Comparison of ENCODE assay signal across 31 mouse cellular contexts in the genomic region with DNA sequence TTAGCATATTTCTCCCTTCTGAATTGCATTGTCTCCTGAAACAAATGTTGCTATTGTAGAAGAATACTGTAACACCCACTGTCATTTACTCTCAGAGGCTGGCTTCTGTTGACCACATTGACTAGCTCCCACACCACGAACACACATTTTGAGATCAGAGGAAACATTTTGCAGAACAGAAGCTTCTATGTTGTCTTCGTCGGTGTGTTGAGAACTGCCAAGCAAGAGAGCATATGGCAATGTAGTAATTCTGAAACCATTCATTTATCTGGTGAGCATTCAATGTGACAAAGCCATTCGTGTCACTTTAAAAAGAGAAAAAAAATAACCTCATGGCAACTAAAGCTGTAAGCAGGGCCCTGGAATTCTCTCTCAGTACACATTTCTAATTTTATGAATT.
DNase-seq lines count a peak whose midpoint lies in the region; ATAC-seq and TF ChIP-seq lines count a peak whose summit lies in the region.
"Had no signal": no experiment of that assay in that cellular context is flagged by ENCODE, and none has a peak within 500 bp of the region (broad histone marks: within the 10 kb centered on the region; RNA-seq: fewer than 3 reads in every experiment).

No protein-coding gene starts in this region.

- H3K27me3 ChIP-seq in forebrain, postnatal 0 days (ENCODE audit: insufficient read depth, low read length), result no peaks in the 10 kb centered on the region
- no peaks in the 10 kb centered on the region for H3K27me3 ChIP-seq in forebrain, embryonic 13.5 days
- no peaks in the 10 kb centered on the region for H3K27me3 ChIP-seq in midbrain, embryonic 11.5 days (ENCODE audit: control insufficient read depth, insufficient read depth, low read length)
- H3K27me3 ChIP-seq in midbrain, embryonic 14.5 days (ENCODE audit: control insufficient read depth, insufficient read depth, low read length), result no peaks in the 10 kb centered on the region
- H3K27me3 ChIP-seq: embryonic facial prominence, embryonic 12.5 days; heart, embryonic 15.5 days; hindbrain, embryonic 12.5 days; kidney, embryonic 15.5 days; liver, embryonic 12.5 days; megakaryocyte, embryonic 14.5 days; midbrain, embryonic 13.5 days; neural tube, embryonic 15.5 days had no signal

- no peak for TF ChIP-seq POLR2A in brain, embryonic 14.5 days (IDR thresholded peaks at IDR 0.05; ENCODE audit: borderline replicate concordance, extremely low read depth, insufficient read depth, insufficient read length, poor library complexity, severe bottlenecking)

- H3K4me2 ChIP-seq in forebrain, postnatal 0 days (ENCODE audit: low read depth), result no peak overlapping the region
- H3K4me2 ChIP-seq in forebrain, embryonic 13.5 days, result no peak overlapping the region
- H3K4me2 ChIP-seq in midbrain, embryonic 11.5 days, result no peak overlapping the region
- H3K4me2 ChIP-seq in midbrain, embryonic 14.5 days (ENCODE audit: low read length), result no peak overlapping the region
- H3K4me2 ChIP-seq: embryonic facial prominence, embryonic 12.5 days; heart, embryonic 15.5 days; hindbrain, embryonic 12.5 days; kidney, embryonic 15.5 days; liver, embryonic 12.5 days; midbrain, embryonic 13.5 days; neural tube, embryonic 15.5 days had no signal

- WGBS in forebrain, postnatal 0 days, result 37% methylated on average over 4 of the region's 4 CpGs
- WGBS in forebrain, embryonic 13.5 days, result 75% methylated on average over 4 of the region's 4 CpGs
- WGBS in midbrain, embryonic 11.5 days, result 91% methylated on average over 4 of the region's 4 CpGs
- WGBS in midbrain, embryonic 14.5 days, result 81% methylated on average over 4 of the region's 4 CpGs

- no peak overlapping the region for H3K27ac ChIP-seq in forebrain, postnatal 0 days (ENCODE audit: low read depth, low read length)
- H3K27ac ChIP-seq in forebrain, embryonic 13.5 days, result no peak overlapping the region
- H3K27ac ChIP-seq in midbrain, embryonic 11.5 days (ENCODE audit: low read depth, low read length), result no peak overlapping the region
- no peak overlapping the region for H3K27ac ChIP-seq in midbrain, embryonic 14.5 days (replicated peaks; ENCODE audit: low read depth, low read length)
- H3K27ac ChIP-seq: embryonic facial prominence, embryonic 12.5 days; heart, embryonic 10.5 days; heart, embryonic 15.5 days; hindbrain, embryonic 12.5 days; kidney, embryonic 15.5 days; liver, embryonic 12.5 days; midbrain, embryonic 13.5 days; neural tube, embryonic 15.5 days; stomach, postnatal 0 days had no signal

- H3K4me1 ChIP-seq in forebrain, postnatal 0 days (ENCODE audit: insufficient read depth), result no peaks in the 10 kb centered on the region
- H3K4me1 ChIP-seq in forebrain, embryonic 13.5 days, result no peaks in the 10 kb centered on the region
- H3K4me1 ChIP-seq in midbrain, embryonic 11.5 days (ENCODE audit: control insufficient read depth, insufficient read depth, low read length), result no peaks in the 10 kb centered on the region
- H3K4me1 ChIP-seq in midbrain, embryonic 14.5 days (ENCODE audit: control insufficient read depth, insufficient read depth, low read length), result no peaks in the 10 kb centered on the region
- H3K4me1 ChIP-seq: embryonic facial prominence, embryonic 12.5 days; heart, embryonic 10.5 days; heart, embryonic 15.5 days; hindbrain, embryonic 12.5 days; kidney, embryonic 15.5 days; liver, embryonic 12.5 days; midbrain, embryonic 13.5 days; neural tube, embryonic 15.5 days had no signal

- no peak overlapping the region for H3K9ac ChIP-seq in forebrain, postnatal 0 days
- no peak overlapping the region for H3K9ac ChIP-seq in forebrain, embryonic 13.5 days
- no peak overlapping the region for H3K9ac ChIP-seq in midbrain, embryonic 11.5 days (ENCODE audit: low read length)
- no peak overlapping the region for H3K9ac ChIP-seq in midbrain, embryonic 14.5 days (replicated peaks; ENCODE audit: low read length)
- H3K9ac ChIP-seq: embryonic facial prominence, embryonic 12.5 days; heart, embryonic 15.5 days; hindbrain, embryonic 12.5 days; kidney, embryonic 15.5 days; liver, embryonic 12.5 days; liver, postnatal 0 days; midbrain, embryonic 13.5 days; neural tube, embryonic 15.5 days had no signal

- H3K36me3 ChIP-seq in forebrain, postnatal 0 days (ENCODE audit: insufficient read depth), result no peaks in the 10 kb centered on the region
- no peaks in the 10 kb centered on the region for H3K36me3 ChIP-seq in forebrain, embryonic 13.5 days (ENCODE audit: poor library complexity, severe bottlenecking)
- H3K36me3 ChIP-seq in midbrain, embryonic 11.5 days (ENCODE audit: control insufficient read depth, insufficient read depth, low read length), result no peaks in the 10 kb centered on the region
- no peaks in the 10 kb centered on the region for H3K36me3 ChIP-seq in midbrain, embryonic 14.5 days (ENCODE audit: control insufficient read depth, insufficient read depth, low read length)
- H3K36me3 ChIP-seq: embryonic facial prominence, embryonic 12.5 days; heart, embryonic 10.5 days; heart, embryonic 15.5 days; hindbrain, embryonic 12.5 days; kidney, embryonic 15.5 days; liver, embryonic 12.5 days; midbrain, embryonic 13.5 days; neural tube, embryonic 15.5 days had no signal

- TF ChIP-seq CTCF in forebrain, postnatal 0 days (IDR thresholded peaks at IDR 0.05; ENCODE audit: low read depth), result no peak
- TF ChIP-seq CTCF in brain, embryonic 14.5 days (IDR thresholded peaks at IDR 0.05; ENCODE audit: borderline replicate concordance, extremely low read depth, insufficient read depth, insufficient read length), result no peak

- DNase-seq in forebrain, postnatal 0 days, result peak; percentile 17
- peak; percentile 67 for DNase-seq in midbrain, embryonic 11.5 days (ENCODE audit: low spot score, missing footprints)
- no peak for DNase-seq in midbrain, embryonic 14.5 days
- DNase-seq in brain, embryonic 14.5 days (ENCODE audit: low read depth), result peak; percentile 18
- DNase-seq: adrenal gland, adult 8-10 months; cerebellum, adult 11 months; cerebellum, adult 9-10 months; embryo, embryonic 11 days; gastrocnemius, postnatal 10 days; heart, postnatal 36 days; kidney, postnatal 25 days; left cerebral cortex, postnatal 4 days; liver, postnatal 0 days; lung, postnatal 36 days; right cerebral cortex, postnatal 4 days; thymus, adult 2 months; thymus, postnatal 4 days had no signal

- no peaks in the 10 kb centered on the region for H3K9me3 ChIP-seq in forebrain, postnatal 0 days (ENCODE audit: low read length)
- no peaks in the 10 kb centered on the region for H3K9me3 ChIP-seq in forebrain, embryonic 13.5 days (replicated peaks)
- H3K9me3 ChIP-seq in midbrain, embryonic 11.5 days (ENCODE audit: control insufficient read depth, low read length), result no peaks in the 10 kb centered on the region
- H3K9me3 ChIP-seq in midbrain, embryonic 14.5 days (ENCODE audit: control insufficient read depth, low read length), result no peaks in the 10 kb centered on the region
- H3K9me3 ChIP-seq: embryonic facial prominence, embryonic 12.5 days; heart, embryonic 10.5 days; heart, embryonic 15.5 days; hindbrain, embryonic 12.5 days; kidney, embryonic 15.5 days; liver, embryonic 12.5 days; megakaryocyte, embryonic 14.5 days; midbrain, embryonic 13.5 days; neural tube, embryonic 15.5 days had no signal

- no peak overlapping the region for H3K4me3 ChIP-seq in forebrain, postnatal 0 days (ENCODE audit: low read depth, low read length)
- H3K4me3 ChIP-seq in forebrain, embryonic 13.5 days, result no peak overlapping the region
- no peak overlapping the region for H3K4me3 ChIP-seq in midbrain, embryonic 11.5 days (ENCODE audit: low read depth, low read length)
- no peak overlapping the region for H3K4me3 ChIP-seq in midbrain, embryonic 14.5 days (replicated peaks; ENCODE audit: low read depth, low read length)
- H3K4me3 ChIP-seq: embryonic facial prominence, embryonic 12.5 days; heart, embryonic 10.5 days; heart, embryonic 15.5 days; hindbrain, embryonic 12.5 days; kidney, embryonic 15.5 days; liver, embryonic 12.5 days; megakaryocyte, embryonic 14.5 days; midbrain, embryonic 13.5 days; neural tube, embryonic 15.5 days had no signal

- 0 out of 2 replicates have a peak, but pooled peaks have one; percentile 25 for ATAC-seq in forebrain, postnatal 0 days
- ATAC-seq in forebrain, embryonic 13.5 days, result no peak
- no peak for ATAC-seq in midbrain, embryonic 11.5 days (ENCODE audit: low FRiP score)
- no peak for ATAC-seq in midbrain, embryonic 14.5 days (ENCODE audit: low FRiP score, low TSS enrichment)
- no peak for ATAC-seq in megakaryocyte, adult 5-6 weeks (ENCODE audit: poor library complexity, severe bottlenecking)
- no peak for ATAC-seq in monocyte, adult 5-6 weeks (replicated peaks; ENCODE audit: insufficient number of reproducible peaks, low FRiP score, low TSS enrichment, poor library complexity, severe bottlenecking)
- ATAC-seq: intestine, postnatal 0 days; liver, embryonic 12.5 days; liver, postnatal 0 days; midbrain, embryonic 13.5 days had no signal
